Mouse (Mus musculus): ENCODE data around the gene Llgl2.

- TF ChIP-seq CTCF (IDR thresholded peaks at IDR 0.05; ENCODE audit: borderline replicate concordance, control insufficient read depth, extremely low read depth, insufficient read depth, low read length, poor library complexity) (no peak), POLR2A (IDR thresholded peaks at IDR 0.05; ENCODE audit: control insufficient read depth, extremely low read depth, insufficient read depth, low read length, poor library complexity) (no peak)
These were observed 17.7 kb upstream of the Llgl2 start for GRCm38 (mm10) chr11:115806154-115806553.
